In genomic region chr13:37876836-37877235, GRCm38 (mm10) we compare ENCODE assay signal across 20 mouse cellular contexts.
DNase-seq lines count a peak whose midpoint lies in the region; ATAC-seq and TF ChIP-seq lines count a peak whose summit lies in the region.
"Had no signal": no experiment of that assay in that cellular context is flagged by ENCODE, and none has a peak within 500 bp of the region (broad histone marks: within the 10 kb centered on the region; RNA-seq: fewer than 3 reads in every experiment).

No protein-coding gene starts in this region.

- TF ChIP-seq POLR2A in kidney, adult 2 months (IDR thresholded peaks at IDR 0.05; ENCODE audit: low read depth, low read length) = no peak
- TF ChIP-seq POLR2A in MEL (IDR thresholded peaks at IDR 0.05; ENCODE audit: control insufficient read depth in 1 of 2, insufficient read depth in 1 of 2, low read depth in 1 of 2, low read length in 2 of 2, poor library complexity in 1 of 2) = no peak

- no peaks in the 10 kb centered on the region for H3K9me3 ChIP-seq in kidney, embryonic 14.5 days (ENCODE audit: control insufficient read depth, low read length)
- H3K9me3 ChIP-seq in MEL (replicated peaks; ENCODE audit: insufficient read depth, low read length) = no peaks in the 10 kb centered on the region
- no peaks in the 10 kb centered on the region for H3K9me3 ChIP-seq in liver, embryonic 14.5 days (ENCODE audit: control insufficient read depth, low read length)
- H3K9me3 ChIP-seq in hindbrain, embryonic 16.5 days (ENCODE audit: control insufficient read depth, low read length) = no peaks in the 10 kb centered on the region
- H3K9me3 ChIP-seq: hindbrain, embryonic 15.5 days; intestine, embryonic 15.5 days; limb, embryonic 10.5 days; midbrain, embryonic 10.5 days had no signal

- no peak for TF ChIP-seq EP300 in MEL (IDR thresholded peaks at IDR 0.05; ENCODE audit: low read depth in 1 of 2, low read length in 2 of 2)
- no peak for TF ChIP-seq EP300 in liver, embryonic 14.5 days (IDR thresholded peaks at IDR 0.05; ENCODE audit: low read depth)

- no peak overlapping the region for H3K4me3 ChIP-seq in kidney, adult 2 months (ENCODE audit: insufficient read depth, low read depth, low read length)
- H3K4me3 ChIP-seq in kidney, embryonic 14.5 days (ENCODE audit: low read length) = no peak overlapping the region
- H3K4me3 ChIP-seq in MEL (ENCODE audit: control insufficient read depth in 1 of 2, insufficient read depth in 1 of 2, low read depth in 2 of 2, low read length in 2 of 2) = no peak overlapping the region
- no peak overlapping the region for H3K4me3 ChIP-seq in liver, embryonic 14.5 days (ENCODE audit: insufficient read depth in 1 of 2, low read depth in 2 of 2, low read length in 2 of 2)
- H3K4me3 ChIP-seq in hindbrain, embryonic 16.5 days (ENCODE audit: low read length) = no peak overlapping the region
- H3K4me3 ChIP-seq: gastrocnemius, adult 2 months; hindbrain, embryonic 15.5 days; intestine, embryonic 15.5 days; limb, embryonic 10.5 days; midbrain, embryonic 10.5 days had no signal

- ATAC-seq in kidney, embryonic 14.5 days (ENCODE audit: low FRiP score, low TSS enrichment) = no peak
- ATAC-seq in liver, embryonic 14.5 days (ENCODE audit: insufficient read depth) = no peak
- ATAC-seq in hindbrain, embryonic 16.5 days = no peak
- ATAC-seq: forebrain, embryonic 14.5 days; intestine, embryonic 15.5 days had no signal

- no peak overlapping the region for H3K4me2 ChIP-seq in kidney, embryonic 14.5 days (replicated peaks; ENCODE audit: low read depth, low read length)
- no peak overlapping the region; the same call in 1 of the 2 replicates for H3K4me2 ChIP-seq in liver, embryonic 14.5 days (ENCODE audit: low read depth)
- no peak overlapping the region for H3K4me2 ChIP-seq in hindbrain, embryonic 16.5 days (ENCODE audit: low read length)
- H3K4me2 ChIP-seq: heart, embryonic 11.5 days; hindbrain, embryonic 15.5 days; intestine, embryonic 15.5 days had no signal

- H3K27ac ChIP-seq in kidney, adult 2 months (ENCODE audit: insufficient read depth, low read depth, low read length) = no peak overlapping the region
- no peak overlapping the region for H3K27ac ChIP-seq in kidney, embryonic 14.5 days (ENCODE audit: low read depth, low read length)
- H3K27ac ChIP-seq in MEL (ENCODE audit: control insufficient read depth, low read depth, low read length) = peak overlapping the region; percentile 99; the same call in 1 of the 2 replicates
- H3K27ac ChIP-seq in liver, embryonic 14.5 days = peak overlapping the region; percentile 30
- no peak overlapping the region for H3K27ac ChIP-seq in hindbrain, embryonic 16.5 days (ENCODE audit: low read depth, low read length)
- H3K27ac ChIP-seq: hindbrain, embryonic 15.5 days; intestine, embryonic 15.5 days; limb, embryonic 10.5 days; midbrain, embryonic 10.5 days had no signal

- WGBS in kidney, adult 2 months = 38% methylated on average over 4 of the region's 4 CpGs
- 54% methylated on average over 4 of the region's 4 CpGs for WGBS in kidney, embryonic 14.5 days
- 45% methylated on average over 4 of the region's 4 CpGs for WGBS in liver, embryonic 14.5 days (ENCODE audit: insufficient replicate concordance)
- 65% methylated on average over 4 of the region's 4 CpGs for WGBS in hindbrain, embryonic 16.5 days

- no peak for TF ChIP-seq CTCF in kidney, adult 2 months (conservative IDR thresholded peaks at IDR 0.05; ENCODE audit: insufficient read depth, insufficient read length, low read depth, low read length)
- no peak for TF ChIP-seq CTCF in MEL (IDR thresholded peaks at IDR 0.05 in 2 of 3, conservative IDR thresholded peaks at IDR 0.05 in 1 of 3; ENCODE audit: control insufficient read depth in 1 of 3, insufficient read depth in 1 of 3, low read depth in 2 of 3, low read length in 3 of 3, poor library complexity in 1 of 3, severe bottlenecking in 1 of 3)
- no peak for TF ChIP-seq CTCF in liver, embryonic 14.5 days (IDR thresholded peaks at IDR 0.05; ENCODE audit: low read depth)

- H3K36me3 ChIP-seq in kidney, adult 2 months (ENCODE audit: control insufficient read depth, insufficient read depth, low read length) = no peaks in the 10 kb centered on the region
- H3K36me3 ChIP-seq in kidney, embryonic 14.5 days (ENCODE audit: control insufficient read depth, insufficient read depth, low read length) = no peaks in the 10 kb centered on the region
- peaks cover 0 to 92% of the 10 kb centered on the region in 2 experiments; a peak in 3 of 4 replicates for H3K36me3 ChIP-seq in MEL (ENCODE audit: control insufficient read depth in 1 of 2, insufficient read depth in 2 of 2, low read length in 2 of 2)
- H3K36me3 ChIP-seq in liver, embryonic 14.5 days (replicated peaks; ENCODE audit: control insufficient read depth, insufficient read depth, low read depth) = no peaks in the 10 kb centered on the region
- H3K36me3 ChIP-seq in hindbrain, embryonic 16.5 days (ENCODE audit: control insufficient read depth, insufficient read depth, low read length) = no peaks in the 10 kb centered on the region
- H3K36me3 ChIP-seq: hindbrain, embryonic 15.5 days; intestine, embryonic 15.5 days; limb, embryonic 10.5 days; midbrain, embryonic 10.5 days had no signal

- TF ChIP-seq RAD21 in MEL (IDR thresholded peaks at IDR 0.05; ENCODE audit: low read depth, low read length) = no peak

- no peaks in the 10 kb centered on the region for H3K27me3 ChIP-seq in kidney, adult 2 months (replicated peaks; ENCODE audit: control insufficient read depth, insufficient read depth, low read length)
- no peaks in the 10 kb centered on the region for H3K27me3 ChIP-seq in kidney, embryonic 14.5 days (ENCODE audit: control insufficient read depth, insufficient read depth, low read length)
- H3K27me3 ChIP-seq in MEL (ENCODE audit: control insufficient read depth in 1 of 2, insufficient read depth in 2 of 2, low read length in 2 of 2) = no peaks in the 10 kb centered on the region
- no peaks in the 10 kb centered on the region for H3K27me3 ChIP-seq in liver, embryonic 14.5 days (ENCODE audit: control insufficient read depth, insufficient read depth, low read length)
- no peaks in the 10 kb centered on the region for H3K27me3 ChIP-seq in hindbrain, embryonic 16.5 days (replicated peaks; ENCODE audit: control insufficient read depth, insufficient read depth, low read length)
- H3K27me3 ChIP-seq: hindbrain, embryonic 15.5 days; intestine, embryonic 15.5 days had no signal

- no peak overlapping the region for H3K9ac ChIP-seq in kidney, embryonic 14.5 days (ENCODE audit: low read depth, low read length)
- H3K9ac ChIP-seq in MEL (ENCODE audit: control insufficient read depth, low read depth, low read length, poor library complexity, severe bottlenecking) = no peak overlapping the region
- H3K9ac ChIP-seq in liver, embryonic 14.5 days (replicated peaks) = 0 out of 2 replicates have a peak overlapping the region, but pooled peaks have one; percentile 13
- H3K9ac ChIP-seq in hindbrain, embryonic 16.5 days (ENCODE audit: low read depth, low read length) = no peak overlapping the region
- H3K9ac ChIP-seq: hindbrain, embryonic 15.5 days; intestine, embryonic 15.5 days had no signal

- peaks cover 47% of the 10 kb centered on the region for H3K79me2 ChIP-seq in MEL (ENCODE audit: control insufficient read depth, insufficient read depth, low read length, poor library complexity)

- peaks cover 71% of the 10 kb centered on the region for H3K4me1 ChIP-seq in kidney, adult 2 months (ENCODE audit: control insufficient read depth, insufficient read depth, low read length)
- peaks cover 43% of the 10 kb centered on the region for H3K4me1 ChIP-seq in kidney, embryonic 14.5 days (ENCODE audit: control insufficient read depth, insufficient read depth, low read length)
- H3K4me1 ChIP-seq in MEL (ENCODE audit: control insufficient read depth in 1 of 2, insufficient read depth in 2 of 2, low read length in 2 of 2) = peaks cover 47 to 79% of the 10 kb centered on the region in 2 experiments
- peaks cover 81 to 89% of the 10 kb centered on the region in 2 experiments for H3K4me1 ChIP-seq in liver, embryonic 14.5 days (replicated peaks; ENCODE audit: control insufficient read depth in 2 of 2, insufficient read depth in 2 of 2, low read length in 1 of 2)
- no peaks in the 10 kb centered on the region for H3K4me1 ChIP-seq in hindbrain, embryonic 16.5 days (ENCODE audit: control insufficient read depth, insufficient read depth, low read depth, low read length)

- DNase-seq in adrenal gland, adult 2 months = peak; percentile 47
- DNase-seq in adrenal gland, postnatal 25 days = no peak
- peak; percentile 75 for DNase-seq in kidney, adult 2 months
- DNase-seq in MEL (ENCODE audit: low read depth, low spot score) = no peak
- DNase-seq in liver, embryonic 14.5 days (ENCODE audit: low read depth in 3 of 3, low spot score in 3 of 3) = no peak
- DNase-seq in left cerebral cortex, adult 18-20 months (ENCODE audit: low spot score in 2 of 2) = no peak
- DNase-seq: cerebellum, adult 8-10 months; gastrocnemius, adult 2 months; lung, adult 18-20 months; lung, postnatal 10 days; thymus, adult 18-20 months; thymus, postnatal 36 days had no signal

TF ChIP-seq in MEL, 35 proteins besides CTCF, POLR2A, EP300 and RAD21:
- no peak for TF ChIP-seq MAFK (IDR thresholded peaks at IDR 0.05; ENCODE audit: borderline replicate concordance, low read depth, low read length)
- no peak for TF ChIP-seq MYB (IDR thresholded peaks at IDR 0.05; ENCODE audit: low read depth, low read length)
- no peak for TF ChIP-seq KAT2A (conservative IDR thresholded peaks at IDR 0.05; ENCODE audit: low read depth, low read length)
- no peak for TF ChIP-seq USF1 (IDR thresholded peaks at IDR 0.05; ENCODE audit: low read depth, low read length)
- TF ChIP-seq ZKSCAN1 (IDR thresholded peaks at IDR 0.05; ENCODE audit: low read depth, low read length) = no peak
- TF ChIP-seq MAX (IDR thresholded peaks at IDR 0.05; ENCODE audit: low read length) = no peak

Comparison
In these comparisons a context has a peak if more than half of its experiments do, and no peak if none do; other contexts are left out.
1. DNase-seq: peak in adrenal gland, adult 2 months (single experiment) and kidney, adult 2 months (single experiment); none in adrenal gland, postnatal 25 days (single experiment), MEL (single experiment), liver, embryonic 14.5 days (0 of 3) and left cerebral cortex, adult 18-20 months (0 of 2).
2. H3K27ac ChIP-seq: peak in MEL (single experiment) and liver, embryonic 14.5 days (single experiment); none in kidney, adult 2 months (single experiment), kidney, embryonic 14.5 days (single experiment) and hindbrain, embryonic 16.5 days (single experiment).